Mouse (Mus musculus) kidney, embryonic 15.5 days (tissue): Measurements from ENCODE around the gene Pde7b. TPM values are rescaled to one million over a fixed set of nuclear protein-coding genes. Genes with fewer than 3 reads are reported as not detected.

Source experiments
- ATAC-seq: fragments of 200-750 bp; cut with Nextera tagmentation; replicated peaks from 2 replicates; pipeline ENCODE4 v1.8.0; 2017; ENCODE audit warnings: moderate TSS enrichment; ENCODE audit not compliant: low FRiP score
- H3K27ac ChIP-seq: fragments of 300-500 bp; sonication (generic); 2 replicates; pipeline ENCODE4 v1.5.1; 2015; ENCODE audit warnings: mild to moderate bottlenecking, inconsistent platforms
- H3K27me3 ChIP-seq: fragments of 300-500 bp; sonication (generic); 2 replicates; pipeline ENCODE4 v1.6.1; 2015; ENCODE audit warnings: inconsistent platforms
- H3K36me3 ChIP-seq: fragments of 300-500 bp; sonication (generic); 2 replicates; pipeline ENCODE4 v1.6.1; 2015; ENCODE audit warnings: inconsistent platforms
- H3K4me1 ChIP-seq: fragments of 300-500 bp; sonication (generic); 2 replicates; pipeline ENCODE4 v1.6.1; 2015; ENCODE audit warnings: inconsistent platforms
- H3K4me2 ChIP-seq: fragments of 300-500 bp; sonication (generic); 2 replicates; pipeline ENCODE4 v1.6.1; 2015; ENCODE audit warnings: moderate library complexity, mild to moderate bottlenecking, inconsistent platforms
- H3K4me3 ChIP-seq: fragments of 300-500 bp; sonication (generic); replicated peaks from 2 replicates; pipeline ENCODE4 v1.5.1; 2015; ENCODE audit warnings: mild to moderate bottlenecking, inconsistent platforms
- H3K9ac ChIP-seq: fragments of 300-500 bp; sonication (generic); 2 replicates; pipeline ENCODE4 v1.6.1; 2015; ENCODE audit warnings: mild to moderate bottlenecking, inconsistent platforms
- H3K9me3 ChIP-seq: fragments of 300-500 bp; sonication (generic); replicated peaks from 2 replicates; pipeline ENCODE4 v1.6.1; 2016; ENCODE audit warnings: inconsistent platforms
- WGBS: fragments of 180-500 bp; shearing (Covaris S2); methylation state at CpG from one replicate; pipeline ENCODE4 v1.1.7; 2015; ENCODE audit warnings: mixed read lengths; 5-methylcytosine and 5-hydroxymethylcytosine counted together
- polyA plus RNA-seq: library from polyadenylated mRNA; unstranded; fragments of >200 nt; fragmentation: Nextera tagmentation; extraction: Ambion mirVana; gene quantifications from 2 replicates; pipeline ENCODE4 v1.2.1, GENCODE M21; 2015

The Pde7b gene
- polyA plus RNA-seq, 1 experiment from 2014 or later = 5.3 TPM

DNA sequence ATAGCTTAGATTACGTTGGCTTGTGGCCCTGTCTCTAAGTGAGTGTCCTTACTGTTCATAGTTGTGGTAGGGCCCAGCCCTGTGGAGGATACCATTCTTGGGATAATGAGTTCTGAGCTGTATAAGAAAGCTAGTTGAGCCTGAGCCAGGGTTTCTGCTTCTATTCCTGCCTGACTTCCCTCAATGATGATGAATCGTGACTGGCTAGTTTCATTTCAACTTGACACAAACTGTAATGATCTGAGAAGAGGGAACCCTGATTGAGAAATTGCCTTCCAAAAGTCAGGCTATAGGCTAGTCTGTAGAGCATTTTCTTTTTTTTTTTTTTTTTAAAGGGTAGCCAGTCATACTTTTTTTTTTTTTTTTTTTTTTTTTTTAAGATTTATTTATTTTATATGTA lies 376.0 kb downstream of the Pde7b start:
- no peaks in the 10 kb centered on the region for H3K27me3 ChIP-seq
- no peak overlapping the region for H3K27ac ChIP-seq
- no peak overlapping the region for H3K4me3 ChIP-seq
- H3K9ac ChIP-seq = no peak overlapping the region
- H3K4me1 ChIP-seq = peaks cover 11% of the 10 kb centered on the region
- ATAC-seq = no peak
- 93% methylated on average over 2 of the region's 2 CpGs for WGBS
- H3K36me3 ChIP-seq = peaks cover 25% of the 10 kb centered on the region
- no peaks in the 10 kb centered on the region for H3K9me3 ChIP-seq
- H3K4me2 ChIP-seq = peak overlapping the region; percentile 84; the same call in 1 of the 2 replicates

Other genes with a start within 250 kb of the Pde7b start
- 8.5 and 10.6 TPM in 2 replicates for gene Ahi1, start 227.5 kb upstream of the Pde7b start, polyA plus RNA-seq